Mouse (Mus musculus): Measurements from ENCODE around the gene Olfr1175-ps.

The Olfr1175-ps gene

GRCm38 (mm10) chr2:88327115-88327514, at the start of gene Olfr1175-ps:
Olfr1175-ps (minus strand) TSS chr2:88327215.
- no peak for DNase-seq (ENCODE audit: low read depth in 1 of 2, low spot score in 2 of 2)

- no peak for DNase-seq (ENCODE audit: low read depth in 1 of 2, low spot score in 2 of 2)
Measured at GRCm38 (mm10) chr2:88356304-88356703, 29.3 kb upstream of the Olfr1175-ps start.

GRCm38 (mm10) chr2:88346392-88346791, 19.4 kb upstream of the Olfr1175-ps start, which contains the start of gene Olfr1177-ps:
Olfr1177-ps (minus strand) TSS chr2:88346492.
- no peak for DNase-seq (ENCODE audit: low read depth in 1 of 2, low spot score in 2 of 2)

GRCm38 (mm10) chr2:88336421-88336820, 9.4 kb upstream of the Olfr1175-ps start, which contains the start of gene Olfr1176:
Olfr1176 (plus strand) TSS chr2:88336721.
- DNase-seq (ENCODE audit: low read depth in 1 of 2, low spot score in 2 of 2): no peak

- DNase-seq (ENCODE audit: low read depth in 1 of 2, low spot score in 2 of 2): no peak
Measured at GRCm38 (mm10) chr2:88315035-88315434, 12.0 kb downstream of the Olfr1175-ps start, which contains the start of gene Olfr1174-ps. Olfr1174-ps (minus strand) TSS chr2:88315135.

- no peak for DNase-seq (ENCODE audit: low read depth in 1 of 2, low spot score in 2 of 2)
Measured at GRCm38 (mm10) chr2:88279775-88280174, 47.2 kb downstream of the Olfr1175-ps start, which contains the start of gene Olfr1173. Olfr1173 (minus strand) TSS chr2:88279875.
